Mouse (Mus musculus) CH12.LX (cell line): ENCODE measurements around the gene Hba-x.

Experiments
- CTCF ChIP-seq, 2 experiments: IDR thresholded peaks in 1 of 2; conservative IDR thresholded peaks in 1 of 2; 2 replicates each; pipeline ENCODE4 v1.5.1; 2011 to 2012; ENCODE audit warnings: low read depth in 2 of 2, low read length in 2 of 2, improper control_type of control experiment in 1 of 2, inconsistent platforms in 1 of 2, mild to moderate bottlenecking in 1 of 2, moderate library complexity in 1 of 2
- EP300 ChIP-seq: IDR thresholded peaks from 2 replicates; pipeline ENCODE4 v1.6.1; 2011; ENCODE audit warnings: low read length, improper control_type of control experiment
- KAT2A ChIP-seq: IDR thresholded peaks from 2 replicates; pipeline ENCODE4 v1.6.1; 2012; ENCODE audit warnings: low read length, improper control_type of control experiment, inconsistent platforms; ENCODE audit not compliant: insufficient replicate concordance
- MXI1 ChIP-seq: IDR thresholded peaks from 2 replicates; pipeline ENCODE4 v1.6.1; 2011; ENCODE audit warnings: mild to moderate bottlenecking, low read depth, low read length, improper control_type of control experiment
- MYC ChIP-seq: IDR thresholded peaks from 2 replicates; pipeline ENCODE4 v1.6.1; 2011; ENCODE audit warnings: low read depth, mild to moderate bottlenecking, improper control_type of control experiment, low read length
- NELFE ChIP-seq: IDR thresholded peaks from 2 replicates; pipeline ENCODE4 v1.6.1; 2011; ENCODE audit warnings: low read depth, low read length, improper control_type of control experiment
- POLR2A ChIP-seq: IDR thresholded peaks from 2 replicates; pipeline ENCODE4 v1.6.1; 2011; ENCODE audit warnings: low read depth, mild to moderate bottlenecking, improper control_type of control experiment, low read length
- POLR2AphosphoS2 ChIP-seq: IDR thresholded peaks from 2 replicates; pipeline ENCODE4 v1.6.1; 2011; ENCODE audit warnings: low read depth, low read length, improper control_type of control experiment
- ZC3H11A ChIP-seq: IDR thresholded peaks from 2 replicates; pipeline ENCODE4 v1.6.1; 2012; ENCODE audit warnings: low read depth, mild to moderate bottlenecking, inconsistent platforms, low read length, improper control_type of control experiment
- ZNF384 ChIP-seq: IDR thresholded peaks from 2 replicates; pipeline ENCODE4 v1.6.1; 2012; ENCODE audit warnings: low read depth, low read length, improper control_type of control experiment, inconsistent platforms

- no peak for TF ChIP-seq ZC3H11A
- no peak for TF ChIP-seq NELFE
- no peak for TF ChIP-seq POLR2A
- no peak for TF ChIP-seq CTCF (conservative IDR thresholded peaks at IDR 0.05 in 1 of 2, IDR thresholded peaks at IDR 0.05 in 1 of 2; ENCODE audit: low read depth in 2 of 2, low read length in 2 of 2)
- no peak for TF ChIP-seq POLR2AphosphoS2
- no peak for TF ChIP-seq MYC
- TF ChIP-seq MXI1, result no peak
- no peak for TF ChIP-seq ZNF384
- no peak for TF ChIP-seq KAT2A
- no peak for TF ChIP-seq EP300
These were observed 32.8 kb upstream of the Hba-x start for GRCm38 (mm10) chr11:32243205-32243955.
